Mouse (Mus musculus) thymus, adult 2 months (tissue): ENCODE measurements around the gene Adcy6. TPM values are rescaled to one million over a fixed set of nuclear protein-coding genes. Genes with fewer than 3 reads are reported as not detected.

Experiments
- DNase-seq: peaks from one replicate; pipeline ENCODE4 v3.0.0; 2021
- H3K27ac ChIP-seq: fragments of 200-500 bp; 2 replicates; pipeline ENCODE4 v1.5.1; 2012; ENCODE audit warnings: low read length, control low read depth; ENCODE audit not compliant: control insufficient read depth, insufficient read depth
- H3K27me3 ChIP-seq: fragments of 200-500 bp; 2 replicates; pipeline ENCODE4 v1.6.1; 2012; ENCODE audit warnings: mild to moderate bottlenecking, low read length, moderate library complexity, mixed read lengths; ENCODE audit not compliant: control insufficient read depth, insufficient read depth
- H3K36me3 ChIP-seq: fragments of 200-500 bp; 2 replicates; pipeline ENCODE4 v1.6.1; 2012; ENCODE audit warnings: mild to moderate bottlenecking, low read length, moderate library complexity; ENCODE audit not compliant: control insufficient read depth, insufficient read depth
- H3K4me1 ChIP-seq: fragments of 200-500 bp; replicated peaks from 2 replicates; pipeline ENCODE4 v1.6.1; 2012; ENCODE audit warnings: low read length; ENCODE audit not compliant: control insufficient read depth, insufficient read depth
- H3K4me3 ChIP-seq: fragments of 200-500 bp; 2 replicates; pipeline ENCODE4 v1.5.1; 2012; ENCODE audit warnings: mild to moderate bottlenecking, low read length, control low read depth, moderate library complexity; ENCODE audit not compliant: control insufficient read depth, insufficient read depth
- CTCF ChIP-seq: fragments of 200-500 bp; IDR thresholded peaks from 2 replicates; pipeline ENCODE4 v1.5.1; 2012; ENCODE audit warnings: mild to moderate bottlenecking, control low read depth, low read length, moderate library complexity, borderline replicate concordance; ENCODE audit not compliant: control insufficient read depth, poor library complexity, insufficient read depth; ENCODE audit errors: extremely low read depth
- POLR2A ChIP-seq: fragments of 200-500 bp; IDR thresholded peaks from 2 replicates; pipeline ENCODE4 v1.6.1; 2012; ENCODE audit warnings: mild to moderate bottlenecking, low read length, control low read depth, moderate library complexity; ENCODE audit not compliant: control insufficient read depth, poor library complexity, insufficient read depth; ENCODE audit errors: extremely low read depth
- WGBS: fragments of 180-500 bp; shearing (Covaris S2); methylation state at CpG from one replicate; pipeline ENCODE4 v1.1.7; 2018; 5-methylcytosine and 5-hydroxymethylcytosine counted together
- polyA plus RNA-seq: library from polyadenylated mRNA; depleted of rRNA; stranded (reverse); fragments of >200 nt; gene quantifications from 2 replicates; pipeline ENCODE4 v1.2.3, GENCODE M21; 2012

The Adcy6 gene
- polyA plus RNA-seq, 1 experiment: 230 TPM

GRCm38 (mm10) chr15:98646737-98647136 is 36.9 kb upstream of the Adcy6 start:
- no peak for DNase-seq
- Histone ChIP-seq H3K4me1 (no peaks in the 10 kb centered on the region), H3K36me3 (peaks cover 71% of the 10 kb centered on the region), H3K4me3 (no peak overlapping the region), H3K27ac (no peak overlapping the region), H3K27me3 (no peaks in the 10 kb centered on the region)
- TF ChIP-seq CTCF (no peak), POLR2A (no peak)
- 90% methylated on average over 8 of the region's 8 CpGs for WGBS

- H3K36me3 ChIP-seq: peaks cover 57% of the 10 kb centered on the region
- WGBS: 96% methylated on average over 24 of the region's 24 CpGs
- DNase-seq: no peak
- no peaks in the 10 kb centered on the region for H3K27me3 ChIP-seq
- H3K4me1 ChIP-seq: no peaks in the 10 kb centered on the region
- H3K4me3 ChIP-seq: no peak overlapping the region
- no peak overlapping the region for H3K27ac ChIP-seq
- no peak for TF ChIP-seq POLR2A
- no peak for TF ChIP-seq CTCF
Observed at GRCm38 (mm10) chr15:98645057-98646026, 35.5 kb upstream of the Adcy6 start.

GRCm38 (mm10) chr15:98644406-98644805 is 34.5 kb upstream of the Adcy6 start:
- H3K27ac ChIP-seq: no peak overlapping the region
- H3K27me3 ChIP-seq: no peaks in the 10 kb centered on the region
- no peak overlapping the region for H3K4me3 ChIP-seq
- no peak for DNase-seq
- 96% methylated on average over 12 of the region's 12 CpGs for WGBS
- H3K36me3 ChIP-seq: peaks cover 49% of the 10 kb centered on the region
- TF ChIP-seq POLR2A (no peak), CTCF (no peak)
- no peaks in the 10 kb centered on the region; the same call in 1 of the 2 replicates for H3K4me1 ChIP-seq

- Histone ChIP-seq H3K4me1 (peaks cover 6% of the 10 kb centered on the region), H3K27me3 (peaks cover 2% of the 10 kb centered on the region; the same call in 1 of the 2 replicates), H3K36me3 (peaks cover 6% of the 10 kb centered on the region), H3K27ac (no peak overlapping the region), H3K4me3 (no peak overlapping the region)
- TF ChIP-seq CTCF: no peak
- TF ChIP-seq POLR2A: no peak
- WGBS: 46% methylated on average over 8 of the region's 8 CpGs
- DNase-seq: no peak
Observed at GRCm38 (mm10) chr15:98640157-98640556, 30.3 kb upstream of the Adcy6 start.

- Histone ChIP-seq H3K36me3 (no peaks in the 10 kb centered on the region), H3K27ac (no peak overlapping the region), H3K4me1 (peaks cover 17% of the 10 kb centered on the region), H3K4me3 (no peak overlapping the region), H3K27me3 (peaks cover 9% of the 10 kb centered on the region; the same call in 1 of the 2 replicates)
- WGBS: 78% methylated on average over 3 of the region's 3 CpGs
- DNase-seq: no peak
- TF ChIP-seq POLR2A: no peak
- no peak for TF ChIP-seq CTCF
Observed at GRCm38 (mm10) chr15:98637155-98637554, 27.3 kb upstream of the Adcy6 start.

- Histone ChIP-seq H3K27me3 (peaks cover 10% of the 10 kb centered on the region; the same call in 1 of the 2 replicates), H3K27ac (no peak overlapping the region), H3K4me1 (peaks cover 20% of the 10 kb centered on the region), H3K36me3 (no peaks in the 10 kb centered on the region), H3K4me3 (no peak overlapping the region)
- WGBS: 69% methylated on average over 5 of the region's 5 CpGs
- DNase-seq: no peak
- TF ChIP-seq POLR2A (no peak), CTCF (no peak)
Observed at GRCm38 (mm10) chr15:98636517-98636916, 26.6 kb upstream of the Adcy6 start.
